Mouse (Mus musculus) right cerebral cortex, postnatal 10 days (tissue): ENCODE measurements at regions not wholly inside any gene's neighbourhood (a gene's known extent, or its start where the extent isn't known, plus 50 kb on each side); places are given as distances from the start of the nearest gene placed in this dataset.
"Not testable (repeated sequence)": the region's sequence is repeated elsewhere in the genome, so short reads cannot be mapped to it uniquely, and the experiment has no call there.

Source experiments
- DNase-seq, 2 experiments: peaks; one replicate each; pipeline ENCODE4 v3.0.0; 2021; ENCODE audit warnings: low spot score in 2 of 2

GRCm38 (mm10) chr10:51397016-51397415 is 83.4 kb upstream of the Gm49339 start:
- not testable (repeated sequence) for DNase-seq

- DNase-seq = peak; percentile 69 to 81
These were observed 75.3 kb upstream of the Gm49339 start for GRCm38 (mm10) chr10:51405141-51405540.

GRCm38 (mm10) chr10:51412795-51413194 is 67.6 kb upstream of the Gm49339 start:
- no peak for DNase-seq

GRCm38 (mm10) chr10:51414512-51414911 is 65.9 kb upstream of the Gm49339 start:
- no peak for DNase-seq

GRCm38 (mm10) chr10:51416723-51417122 is 63.7 kb upstream of the Gm49339 start:
- DNase-seq = no peak

- no peak for DNase-seq
These were observed 63.0 kb upstream of the Gm49339 start for GRCm38 (mm10) chr10:51417221-51417911.

- DNase-seq = no peak
These were observed 61.9 kb upstream of the Gm49339 start for GRCm38 (mm10) chr10:51418550-51418949.

- no peak for DNase-seq
These were observed 57.9 kb upstream of the Gm49339 start for GRCm38 (mm10) chr10:51422501-51422900.
